Mouse (Mus musculus): ENCODE data around the gene Cybc1.

Gene Cybc1

DNA sequence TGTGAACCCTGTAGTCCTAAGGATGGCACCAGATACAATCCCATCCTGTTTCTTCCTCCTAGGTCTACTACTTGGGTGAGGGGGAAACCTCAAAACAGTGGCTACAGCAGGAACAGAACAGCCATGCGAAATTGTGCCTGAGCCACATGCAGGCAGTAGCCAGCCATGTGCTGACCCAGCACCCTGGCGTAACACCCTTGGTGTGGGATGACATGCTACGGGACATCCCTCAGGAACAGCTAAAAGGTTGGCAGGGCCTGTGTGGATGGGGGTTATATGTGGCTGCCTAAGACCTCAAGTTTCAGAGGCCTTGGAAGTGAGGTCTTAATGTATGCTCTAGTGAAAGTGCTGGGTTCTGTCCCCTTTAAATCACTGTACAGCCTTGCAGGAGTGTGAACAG lies 12.3 kb downstream of the Cybc1 start:
- DNase-seq (ENCODE audit: low spot score), result no peak

GRCm38 (mm10) chr11:121204161-121205006 lies 24.7 kb downstream of the Cybc1 start, which contains the start of the genes Hexdc and Ogfod3:
Hexdc (plus strand) TSS chr11:121204433.
Ogfod3 (minus strand) TSS chr11:121204711.
- peak; percentile 99 for DNase-seq (ENCODE audit: low spot score)

- no peak for DNase-seq (ENCODE audit: low spot score)
These were observed 25.3 kb downstream of the Cybc1 start for GRCm38 (mm10) chr11:121203859-121204160.

- DNase-seq (ENCODE audit: low spot score), result peak; percentile 87
These were observed 27.5 kb downstream of the Cybc1 start for GRCm38 (mm10) chr11:121201436-121202198.

DNA sequence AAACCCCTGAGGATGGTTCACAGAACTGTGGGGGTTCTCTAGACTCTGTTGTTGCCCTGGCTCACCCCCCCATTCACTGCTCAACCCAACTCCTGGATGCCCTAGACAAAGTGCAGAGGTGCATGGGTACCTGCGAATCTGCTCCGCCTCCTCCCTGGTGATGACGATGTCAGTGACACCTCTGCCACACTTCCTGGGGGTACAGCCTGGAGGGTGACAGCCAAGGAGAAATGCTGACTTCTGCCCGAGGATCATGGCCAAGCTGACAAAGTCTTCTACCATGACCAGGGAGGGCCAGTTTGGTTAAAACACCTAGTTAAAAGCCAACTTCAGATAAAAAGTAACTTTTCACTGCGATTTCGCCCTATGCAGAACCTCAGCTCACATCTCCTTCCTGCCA lies 28.3 kb downstream of the Cybc1 start:
- no peak for DNase-seq (ENCODE audit: low spot score)

DNA sequence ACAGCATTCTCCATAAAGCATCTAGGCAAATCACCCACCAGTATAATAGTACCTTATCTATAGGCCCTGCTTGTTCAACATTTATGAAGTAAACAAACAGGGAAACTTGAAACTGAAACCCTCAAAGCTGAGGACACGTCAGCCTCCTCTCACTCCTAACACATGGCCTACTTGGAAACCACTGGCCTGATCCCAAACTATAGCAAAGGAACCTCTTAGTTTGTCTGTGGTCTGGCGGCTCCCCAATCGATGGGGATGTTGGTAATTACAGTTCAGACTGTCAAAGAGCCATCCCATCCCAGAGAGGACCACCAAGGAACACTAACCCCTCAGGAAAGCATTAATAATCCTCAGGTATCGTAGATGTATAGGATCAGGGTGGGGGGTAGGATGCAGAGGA lies 29.3 kb downstream of the Cybc1 start:
- DNase-seq (ENCODE audit: low spot score), result no peak

GRCm38 (mm10) chr11:121198622-121199021 lies 30.5 kb downstream of the Cybc1 start:
- DNase-seq (ENCODE audit: low spot score), result no peak

- no peak for DNase-seq (ENCODE audit: low spot score)
These were observed 35.7 kb downstream of the Cybc1 start for GRCm38 (mm10) chr11:121193415-121193814.

GRCm38 (mm10) chr11:121192742-121193141 lies 36.4 kb downstream of the Cybc1 start:
- peak; percentile 83 for DNase-seq (ENCODE audit: low spot score)

DNA sequence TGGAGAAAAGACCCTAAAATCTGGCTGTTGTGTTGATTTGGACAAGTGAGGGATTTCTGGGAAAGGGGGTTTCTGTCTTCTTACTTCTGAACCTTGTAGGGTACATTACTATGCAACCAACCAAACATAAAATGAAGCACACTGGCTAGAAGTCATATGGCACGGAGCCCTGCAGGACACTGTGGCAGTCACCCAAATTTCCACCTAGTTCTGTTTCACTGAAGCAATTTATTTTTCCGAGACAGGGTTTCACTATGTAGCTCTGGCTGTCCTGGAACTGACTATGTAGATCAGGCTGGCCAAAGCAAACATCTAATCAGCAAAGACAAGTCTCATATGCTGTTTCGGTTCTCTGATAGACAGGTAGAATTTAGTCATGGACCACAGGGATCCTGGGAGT lies 39.4 kb downstream of the Cybc1 start:
- no peak for DNase-seq (ENCODE audit: low spot score)

DNA sequence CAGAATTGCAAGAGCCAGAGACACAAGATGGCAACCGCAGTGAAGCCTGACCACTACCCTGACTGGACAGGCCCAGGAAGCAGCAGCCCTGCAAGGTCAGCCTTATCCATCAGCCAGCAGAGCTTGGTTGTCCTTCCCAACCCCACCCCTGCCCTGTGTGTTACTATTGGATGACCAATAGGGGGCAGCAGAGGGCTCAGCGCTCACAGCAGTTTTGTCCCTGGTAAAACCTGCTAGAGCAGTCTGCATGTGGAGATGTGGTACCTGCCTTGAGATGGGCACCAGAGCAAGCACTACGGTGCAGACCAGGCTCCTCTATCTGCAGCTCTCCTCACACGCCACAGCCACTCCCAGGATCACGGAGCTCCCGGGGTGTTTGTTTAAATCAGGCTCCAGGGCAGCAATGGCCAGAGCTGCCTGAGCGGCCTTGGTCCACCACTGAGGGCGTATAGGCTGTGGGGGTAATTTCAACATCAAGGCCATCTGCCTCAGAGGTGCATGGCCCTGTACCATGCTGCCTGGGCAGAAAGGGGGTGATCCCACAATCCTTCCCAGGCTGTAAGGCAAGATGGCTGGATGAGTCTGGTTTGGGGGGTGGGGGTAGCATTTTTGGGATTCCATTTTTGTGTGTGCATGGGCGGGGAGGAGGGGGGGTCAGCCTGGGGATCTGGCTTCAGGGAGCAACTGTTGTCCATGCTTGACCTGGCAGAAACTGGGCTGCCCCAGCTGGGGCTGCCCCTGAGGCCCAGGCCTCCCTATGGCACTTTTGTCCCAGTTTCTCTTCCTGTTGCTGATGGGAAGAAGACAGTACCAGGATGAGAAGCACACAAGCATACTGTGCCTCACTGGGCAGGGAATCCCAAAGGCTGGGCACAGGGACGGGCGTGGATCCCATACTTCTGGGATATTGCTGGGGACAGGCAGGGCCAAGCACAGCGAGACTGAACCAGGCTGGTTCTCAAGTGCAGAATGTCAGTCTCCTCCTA lies 52.5 kb downstream of the Cybc1 start:
- DNase-seq (ENCODE audit: low spot score), result peak; percentile 65

DNA sequence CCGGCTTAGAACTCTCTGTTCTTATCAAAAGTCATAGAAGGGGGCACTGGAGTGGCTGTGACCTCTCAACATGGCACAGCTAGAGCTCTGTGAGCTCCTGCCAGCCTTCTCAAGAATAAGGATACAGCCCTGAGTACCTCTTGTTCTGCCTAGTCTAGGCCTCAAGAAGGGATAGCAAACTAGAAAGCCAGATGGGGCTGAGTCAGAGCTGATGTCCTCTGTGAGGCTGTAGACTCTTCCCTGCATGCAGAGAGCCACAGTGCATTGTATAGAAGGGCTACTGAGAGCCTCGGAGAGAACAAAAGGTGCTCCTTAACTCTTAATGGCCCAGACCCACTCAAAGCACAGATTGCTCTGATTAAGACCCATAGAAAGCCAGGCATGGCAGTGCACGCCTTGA lies 54.9 kb downstream of the Cybc1 start:
- peak; percentile 25 for DNase-seq (ENCODE audit: low spot score)

GRCm38 (mm10) chr11:121173203-121173602 lies 55.9 kb downstream of the Cybc1 start:
- DNase-seq (ENCODE audit: low spot score), result no peak
